Mouse (Mus musculus): ENCODE data around the gene Gm10376.
"Not testable (repeated sequence)": the region's sequence is repeated elsewhere in the genome, so short reads cannot be mapped to it uniquely, and the experiment has no call there.

Gene Gm10376

GRCm38 (mm10) chr14:43015528-43015927, at the start of gene Gm10376:
Gm10376 (minus strand) TSS chr14:43015628.
- DNase-seq = not testable (repeated sequence)

- not testable (repeated sequence) for DNase-seq
These were observed 44.8 kb upstream of the Gm10376 start for GRCm38 (mm10) chr14:43060179-43060578.

GRCm38 (mm10) chr14:43058063-43058462, 42.6 kb upstream of the Gm10376 start:
- not testable (repeated sequence) for DNase-seq

- not testable (repeated sequence) for DNase-seq
These were observed 21.9 kb downstream of the Gm10376 start, which contains the start of gene Gm8082 for GRCm38 (mm10) chr14:42993524-42993923. Gm8082 (minus strand) TSS chr14:42993624.

All from thymus, postnatal 25 days (tissue).